Mouse (Mus musculus) kidney, embryonic 14.5 days (tissue): ENCODE results near the gene Ttn. TPM values are rescaled to one million over a fixed set of nuclear protein-coding genes. Genes with fewer than 3 reads are reported as not detected.

Source experiments
- ATAC-seq: fragments of 200-750 bp; cut with Nextera tagmentation; 2 replicates; pipeline ENCODE4 v1.8.0; 2017; ENCODE audit warnings: moderate number of reproducible peaks, mild to moderate bottlenecking, moderate TSS enrichment, moderate library complexity; ENCODE audit not compliant: low FRiP score, low TSS enrichment
- H3K27ac ChIP-seq: fragments of 300-500 bp; sonication (generic); 2 replicates; pipeline ENCODE4 v1.5.1; 2014; ENCODE audit warnings: low read depth, mild to moderate bottlenecking, low read length, moderate library complexity, mixed read lengths
- H3K27me3 ChIP-seq: fragments of 300-500 bp; sonication (generic); 2 replicates; pipeline ENCODE4 v1.6.1; 2014; ENCODE audit warnings: mild to moderate bottlenecking, low read length; ENCODE audit not compliant: control insufficient read depth, insufficient read depth
- H3K36me3 ChIP-seq: fragments of 300-500 bp; sonication (generic); 2 replicates; pipeline ENCODE4 v1.6.1; 2014; ENCODE audit warnings: low read length, mixed read lengths; ENCODE audit not compliant: control insufficient read depth, insufficient read depth
- H3K4me1 ChIP-seq: fragments of 300-500 bp; sonication (generic); 2 replicates; pipeline ENCODE4 v1.6.1; 2014; ENCODE audit warnings: low read length, mixed read lengths; ENCODE audit not compliant: control insufficient read depth, insufficient read depth
- H3K4me2 ChIP-seq: fragments of 300-500 bp; sonication (generic); replicated peaks from 2 replicates; pipeline ENCODE4 v1.6.1; 2014; ENCODE audit warnings: low read depth, mild to moderate bottlenecking, low read length
- H3K4me3 ChIP-seq: fragments of 300-500 bp; sonication (generic); 2 replicates; pipeline ENCODE4 v1.5.1; 2014; ENCODE audit warnings: mild to moderate bottlenecking, low read length
- H3K9ac ChIP-seq: fragments of 300-500 bp; sonication (generic); 2 replicates; pipeline ENCODE4 v1.6.1; 2014; ENCODE audit warnings: low read depth, mild to moderate bottlenecking, low read length, moderate library complexity
- H3K9me3 ChIP-seq: fragments of 300-500 bp; sonication (generic); 2 replicates; pipeline ENCODE4 v1.6.1; 2016; ENCODE audit warnings: low read length; ENCODE audit not compliant: control insufficient read depth
- WGBS: fragments of 180-500 bp; shearing (Covaris S2); extraction: QIAGEN DNeasy Blood & Tissue Kit; methylation state at CpG from one replicate; pipeline ENCODE4 v1.1.7; 2014; 5-methylcytosine and 5-hydroxymethylcytosine counted together
- polyA plus RNA-seq: library from polyadenylated mRNA; unstranded; fragments of >200 nt; fragmentation: Nextera tagmentation; extraction: Ambion mirVana; gene quantifications from 2 replicates; pipeline ENCODE4 v1.2.1, GENCODE M21; 2014

Gene Ttn
- polyA plus RNA-seq, 1 experiment from 2014 or later: 0.23 TPM

DNA sequence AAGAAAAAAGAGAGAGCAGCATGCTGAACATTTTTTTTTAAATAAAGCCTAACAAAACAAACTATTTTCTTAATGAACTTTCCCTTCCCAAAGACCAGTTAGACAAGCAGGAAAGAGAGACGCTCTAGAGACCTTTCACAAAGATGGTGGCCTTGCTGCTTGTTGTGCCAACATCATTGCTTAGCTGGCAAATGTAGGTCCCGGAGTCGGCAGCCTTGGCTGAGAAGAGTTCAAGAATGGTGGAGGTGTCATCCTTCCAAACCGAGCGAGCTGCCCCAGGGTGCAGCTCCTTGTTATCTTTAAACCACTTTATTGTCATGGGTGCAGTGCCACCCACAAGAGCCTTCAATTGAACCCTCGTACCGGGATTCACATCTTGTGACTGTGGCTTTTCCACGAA, 85.4 kb downstream of the Ttn start:
- WGBS: 86% methylated on average over 8 of the region's 8 CpGs
- Histone ChIP-seq H3K4me3 (no peak overlapping the region), H3K9ac (no peak overlapping the region), H3K4me1 (no peaks in the 10 kb centered on the region), H3K9me3 (no peaks in the 10 kb centered on the region; the same call in 1 of the 2 replicates), H3K4me2 (no peak overlapping the region), H3K27ac (no peak overlapping the region), H3K36me3 (no peaks in the 10 kb centered on the region), H3K27me3 (no peaks in the 10 kb centered on the region)
- no peak for ATAC-seq

DNA sequence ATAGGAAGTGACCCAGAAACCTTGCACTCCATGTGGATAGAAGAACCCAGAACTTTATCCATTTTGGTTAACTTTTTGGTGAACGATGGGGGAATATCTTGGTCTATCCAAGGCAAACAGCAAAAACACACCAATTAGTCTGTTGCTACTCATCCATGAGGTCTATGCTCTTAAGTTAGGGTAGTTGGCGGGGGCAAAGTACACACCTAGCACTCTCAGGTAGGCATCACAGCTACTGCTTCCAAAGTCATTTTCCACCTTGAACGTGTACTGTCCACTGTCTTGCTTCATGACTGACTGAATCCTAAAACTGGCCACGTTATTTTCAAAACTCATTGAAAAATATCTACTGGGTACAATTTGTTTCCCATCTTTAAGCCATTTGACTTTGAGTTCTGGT, 87.0 kb downstream of the Ttn start:
- Histone ChIP-seq H3K27me3 (no peaks in the 10 kb centered on the region), H3K4me1 (no peaks in the 10 kb centered on the region), H3K9me3 (no peaks in the 10 kb centered on the region; the same call in 1 of the 2 replicates), H3K27ac (no peak overlapping the region), H3K9ac (no peak overlapping the region), H3K4me3 (no peak overlapping the region), H3K4me2 (no peak overlapping the region), H3K36me3 (no peaks in the 10 kb centered on the region)
- ATAC-seq: no peak
- 89% methylated on average over 4 of the region's 4 CpGs for WGBS

DNA sequence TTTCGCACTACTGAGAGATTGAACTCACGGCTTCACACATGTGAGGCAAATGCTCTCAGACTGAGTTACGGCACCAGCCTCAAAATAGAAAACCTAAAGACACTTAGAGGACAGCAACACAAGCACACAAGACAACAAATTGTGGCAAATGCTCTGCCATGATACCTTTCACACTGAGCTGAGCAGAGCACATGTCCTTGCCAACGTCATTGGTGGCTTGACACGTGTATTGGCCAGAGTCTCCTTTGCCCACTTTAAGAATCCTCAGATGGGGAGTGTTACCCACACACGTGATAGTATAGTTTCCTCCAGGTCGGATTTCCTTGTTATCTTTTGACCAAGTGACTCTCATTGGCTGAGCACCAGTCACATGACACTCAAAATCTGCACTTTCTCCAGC, 93.6 kb downstream of the Ttn start:
- no peaks in the 10 kb centered on the region for H3K27me3 ChIP-seq
- H3K36me3 ChIP-seq: no peaks in the 10 kb centered on the region
- no peak overlapping the region for H3K4me3 ChIP-seq
- H3K27ac ChIP-seq: no peak overlapping the region
- WGBS: 85% methylated on average over 7 of the region's 7 CpGs
- H3K9me3 ChIP-seq: no peaks in the 10 kb centered on the region
- no peak overlapping the region for H3K9ac ChIP-seq
- no peak for ATAC-seq
- H3K4me1 ChIP-seq: no peaks in the 10 kb centered on the region
- H3K4me2 ChIP-seq: no peak overlapping the region

DNA sequence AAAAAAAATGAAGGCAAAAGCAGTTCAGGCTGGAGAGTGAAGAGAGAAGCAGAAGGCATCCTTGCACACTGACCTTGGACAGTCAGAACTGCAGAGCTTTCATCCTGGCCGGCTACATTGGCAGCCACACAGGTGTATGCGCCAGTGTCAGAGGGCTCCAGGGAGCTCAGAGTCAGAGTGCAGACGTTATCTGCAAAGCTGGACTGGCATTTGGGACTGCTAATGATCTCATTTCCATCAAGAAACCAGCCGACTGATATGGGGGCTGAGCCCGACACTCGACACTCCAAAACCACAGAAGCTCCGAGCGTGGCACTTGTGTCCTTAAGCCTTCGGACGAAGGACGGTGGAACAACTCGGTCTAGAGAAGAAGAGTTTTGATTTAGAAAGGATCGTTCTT, 96.5 kb downstream of the Ttn start:
- H3K27me3 ChIP-seq: no peaks in the 10 kb centered on the region
- H3K4me1 ChIP-seq: no peaks in the 10 kb centered on the region
- H3K4me3 ChIP-seq: no peak overlapping the region
- no peak overlapping the region for H3K4me2 ChIP-seq
- ATAC-seq: no peak
- WGBS: 69% methylated on average over 13 of the region's 13 CpGs
- no peak overlapping the region for H3K27ac ChIP-seq
- H3K9ac ChIP-seq: no peak overlapping the region
- H3K36me3 ChIP-seq: no peaks in the 10 kb centered on the region
- H3K9me3 ChIP-seq: no peaks in the 10 kb centered on the region

GRCm38 (mm10) chr2:76881406-76881805, 100.9 kb downstream of the Ttn start:
- Histone ChIP-seq H3K27me3 (no peaks in the 10 kb centered on the region), H3K27ac (no peak overlapping the region), H3K4me3 (no peak overlapping the region), H3K4me2 (no peak overlapping the region), H3K9ac (no peak overlapping the region), H3K4me1 (no peaks in the 10 kb centered on the region), H3K9me3 (no peaks in the 10 kb centered on the region), H3K36me3 (no peaks in the 10 kb centered on the region)
- no peak for ATAC-seq
- WGBS: 87% methylated on average over 12 of the region's 12 CpGs

- Histone ChIP-seq H3K9ac (no peak overlapping the region), H3K4me1 (no peaks in the 10 kb centered on the region), H3K9me3 (no peaks in the 10 kb centered on the region), H3K36me3 (no peaks in the 10 kb centered on the region), H3K4me3 (no peak overlapping the region), H3K27me3 (no peaks in the 10 kb centered on the region), H3K4me2 (no peak overlapping the region), H3K27ac (no peak overlapping the region)
- WGBS: 91% methylated on average over 12 of the region's 12 CpGs
- ATAC-seq: no peak
Measured at GRCm38 (mm10) chr2:76875587-76875986, 106.8 kb downstream of the Ttn start.

DNA sequence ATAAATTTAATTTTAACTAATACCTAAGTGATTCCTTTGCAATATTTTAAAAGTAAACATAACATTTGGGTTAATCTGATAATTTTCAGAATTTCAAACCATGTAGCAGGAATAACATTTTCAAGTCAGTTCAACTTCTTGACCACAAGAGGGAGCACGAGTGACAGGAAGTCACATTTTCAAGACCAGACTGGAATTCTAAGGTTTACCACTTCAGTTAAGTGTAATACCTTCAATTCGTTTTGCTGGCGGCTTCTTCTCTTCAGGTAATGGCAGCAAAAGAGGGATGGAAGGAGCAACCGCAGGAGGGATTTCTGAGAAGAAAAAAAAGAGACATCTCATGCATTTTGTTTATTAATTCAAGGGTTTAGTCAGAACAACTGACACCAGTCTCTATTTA, 115.4 kb downstream of the Ttn start:
- no peak overlapping the region for H3K4me3 ChIP-seq
- H3K9ac ChIP-seq: no peak overlapping the region
- H3K27ac ChIP-seq: no peak overlapping the region
- no peak overlapping the region for H3K4me2 ChIP-seq
- no peaks in the 10 kb centered on the region for H3K4me1 ChIP-seq
- no peaks in the 10 kb centered on the region for H3K9me3 ChIP-seq
- H3K36me3 ChIP-seq: no peaks in the 10 kb centered on the region
- ATAC-seq: no peak
- WGBS: 26% methylated on average over 4 of the region's 4 CpGs
- H3K27me3 ChIP-seq: no peaks in the 10 kb centered on the region

- H3K9me3 ChIP-seq: no peaks in the 10 kb centered on the region
- WGBS: 70% methylated on average over 2 of the region's 2 CpGs
- no peaks in the 10 kb centered on the region for H3K36me3 ChIP-seq
- H3K4me1 ChIP-seq: no peaks in the 10 kb centered on the region
- no peak overlapping the region for H3K27ac ChIP-seq
- no peaks in the 10 kb centered on the region for H3K27me3 ChIP-seq
- H3K4me3 ChIP-seq: no peak overlapping the region
- no peak overlapping the region for H3K9ac ChIP-seq
- ATAC-seq: no peak
- H3K4me2 ChIP-seq: no peak overlapping the region
Measured at GRCm38 (mm10) chr2:76865497-76865896, 116.8 kb downstream of the Ttn start.

DNA sequence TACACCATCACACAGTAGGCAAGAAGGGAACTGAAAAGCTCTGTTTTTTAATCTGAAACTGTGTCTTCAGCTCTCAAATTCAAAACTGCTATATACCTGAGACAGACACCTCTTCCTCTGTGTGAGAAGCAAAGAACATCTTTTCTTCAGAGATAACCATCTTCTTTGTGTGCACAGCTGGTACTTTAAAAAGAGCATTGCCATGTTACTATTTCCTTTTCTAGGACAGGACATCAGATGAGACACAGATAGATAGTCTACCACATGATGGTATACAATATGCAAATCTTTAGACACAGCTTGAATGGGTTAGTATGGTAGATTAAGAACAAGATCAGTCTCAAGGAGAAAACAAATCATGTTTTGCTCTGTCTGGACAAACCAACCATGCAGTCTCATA, 121.0 kb downstream of the Ttn start:
- Histone ChIP-seq H3K4me2 (no peak overlapping the region), H3K9me3 (no peaks in the 10 kb centered on the region), H3K4me1 (no peaks in the 10 kb centered on the region), H3K27ac (no peak overlapping the region), H3K27me3 (no peaks in the 10 kb centered on the region; the same call in 1 of the 2 replicates), H3K36me3 (no peaks in the 10 kb centered on the region), H3K9ac (no peak overlapping the region), H3K4me3 (no peak overlapping the region)
- ATAC-seq: no peak

DNA sequence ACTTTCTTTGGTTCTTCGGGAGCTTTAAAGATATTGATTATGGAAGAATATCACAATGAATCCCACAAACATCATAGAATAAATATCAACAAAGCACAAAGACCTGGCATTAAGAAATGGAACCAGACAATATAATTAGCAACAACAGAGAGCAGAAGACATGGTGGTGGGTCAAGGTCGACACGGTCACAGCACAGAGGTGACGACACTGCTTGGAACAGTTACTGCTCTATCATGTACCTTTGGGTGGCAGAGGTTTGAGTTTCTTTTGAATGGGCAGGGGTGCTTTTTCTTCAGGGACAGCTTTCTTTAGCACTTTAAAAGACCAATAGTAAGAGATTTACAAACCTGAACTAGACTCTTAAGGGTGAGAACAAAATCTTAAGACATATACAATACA, 132.3 kb downstream of the Ttn start:
- WGBS: 87% methylated on average over 4 of the region's 4 CpGs
- Histone ChIP-seq H3K4me1 (no peaks in the 10 kb centered on the region), H3K27ac (no peak overlapping the region), H3K36me3 (no peaks in the 10 kb centered on the region), H3K4me2 (no peak overlapping the region), H3K9me3 (no peaks in the 10 kb centered on the region), H3K4me3 (no peak overlapping the region), H3K9ac (no peak overlapping the region), H3K27me3 (no peaks in the 10 kb centered on the region)
- ATAC-seq: no peak
